Mouse (Mus musculus) forebrain, embryonic 15.5 days (tissue): ENCODE results near the gene Id1. TPM values are rescaled to one million over a fixed set of nuclear protein-coding genes. Genes with fewer than 3 reads are reported as not detected.

Experiments used
- ATAC-seq: fragments of 200-750 bp; cut with Nextera tagmentation; replicated peaks from 2 replicates; pipeline ENCODE4 v1.8.0; 2017; ENCODE audit warnings: mild to moderate bottlenecking, moderate TSS enrichment, moderate library complexity
- H3K27ac ChIP-seq: fragments of 300-500 bp; sonication (generic); replicated peaks from 2 replicates; pipeline ENCODE4 v1.5.1; 2015; ENCODE audit warnings: mild to moderate bottlenecking, inconsistent platforms
- H3K27me3 ChIP-seq: fragments of 300-500 bp; sonication (generic); 2 replicates; pipeline ENCODE4 v1.6.1; 2015; ENCODE audit warnings: inconsistent platforms
- H3K36me3 ChIP-seq: fragments of 300-500 bp; sonication (generic); 2 replicates; pipeline ENCODE4 v1.6.1; 2015; ENCODE audit warnings: mild to moderate bottlenecking, inconsistent platforms
- H3K4me1 ChIP-seq: fragments of 300-500 bp; sonication (generic); 2 replicates; pipeline ENCODE4 v1.6.1; 2015; ENCODE audit warnings: inconsistent platforms
- H3K4me2 ChIP-seq: fragments of 300-500 bp; sonication (generic); replicated peaks from 2 replicates; pipeline ENCODE4 v1.6.1; 2015; ENCODE audit warnings: mild to moderate bottlenecking, inconsistent platforms
- H3K4me3 ChIP-seq: fragments of 300-500 bp; sonication (generic); 2 replicates; pipeline ENCODE4 v1.5.1; 2015; ENCODE audit warnings: mild to moderate bottlenecking, inconsistent platforms
- H3K9ac ChIP-seq: fragments of 300-500 bp; sonication (generic); replicated peaks from 2 replicates; pipeline ENCODE4 v1.6.1; 2015; ENCODE audit warnings: mild to moderate bottlenecking, inconsistent platforms
- H3K9me3 ChIP-seq: fragments of 300-500 bp; sonication (generic); 2 replicates; pipeline ENCODE4 v1.6.1; 2016; ENCODE audit warnings: inconsistent platforms
- WGBS: fragments of 180-500 bp; shearing (Covaris S2); methylation state at CpG from one replicate; pipeline ENCODE4 v1.1.7; 2015; ENCODE audit warnings: mixed read lengths; 5-methylcytosine and 5-hydroxymethylcytosine counted together
- microRNA-seq: library from miRNA; unstranded; fragments of <30 nt; microRNA quantifications from one replicate; pipeline ENCODE4, GENCODE M21; 2016
- polyA plus RNA-seq: library from polyadenylated mRNA; unstranded; fragments of >200 nt; fragmentation: Nextera tagmentation; extraction: Ambion mirVana; gene quantifications from 2 replicates; pipeline ENCODE4 v1.2.1, GENCODE M21; 2015

The Id1 gene
- polyA plus RNA-seq, 1 experiment from 2014 or later, result 32.0 TPM

- Histone ChIP-seq H3K9ac (no peak overlapping the region), H3K27me3 (no peaks in the 10 kb centered on the region), H3K27ac (no peak overlapping the region), H3K9me3 (no peaks in the 10 kb centered on the region), H3K4me3 (no peak overlapping the region), H3K4me1 (0 out of 2 replicates have a peak, but pooled peaks cover 4% of the 10 kb centered on the region), H3K36me3 (peaks cover 13% of the 10 kb centered on the region), H3K4me2 (no peak overlapping the region)
- WGBS, result 79% methylated on average over 2 of the region's 2 CpGs
- no peak for ATAC-seq
Observed at GRCm38 (mm10) chr2:152776435-152776834, 40.4 kb downstream of the Id1 start.

- Histone ChIP-seq H3K4me3 (no peak overlapping the region), H3K27me3 (no peaks in the 10 kb centered on the region), H3K9me3 (no peaks in the 10 kb centered on the region), H3K4me1 (0 out of 2 replicates have a peak, but pooled peaks cover 4% of the 10 kb centered on the region), H3K4me2 (no peak overlapping the region), H3K9ac (no peak overlapping the region), H3K36me3 (peaks cover 19% of the 10 kb centered on the region), H3K27ac (no peak overlapping the region)
- WGBS, result 91% methylated on average over 3 of the region's 3 CpGs
- no peak for ATAC-seq
Observed at GRCm38 (mm10) chr2:152777081-152777480, 41.0 kb downstream of the Id1 start.

- Histone ChIP-seq H3K27me3 (no peaks in the 10 kb centered on the region), H3K4me3 (no peak overlapping the region), H3K36me3 (peaks cover 19% of the 10 kb centered on the region), H3K9ac (no peak overlapping the region), H3K27ac (no peak overlapping the region), H3K4me2 (no peak overlapping the region), H3K9me3 (no peaks in the 10 kb centered on the region), H3K4me1 (0 out of 2 replicates have a peak, but pooled peaks cover 4% of the 10 kb centered on the region)
- no peak for ATAC-seq
- WGBS, result 96% methylated on average over 2 of the region's 2 CpGs
Observed at GRCm38 (mm10) chr2:152780466-152780865, 44.4 kb downstream of the Id1 start.

DNA sequence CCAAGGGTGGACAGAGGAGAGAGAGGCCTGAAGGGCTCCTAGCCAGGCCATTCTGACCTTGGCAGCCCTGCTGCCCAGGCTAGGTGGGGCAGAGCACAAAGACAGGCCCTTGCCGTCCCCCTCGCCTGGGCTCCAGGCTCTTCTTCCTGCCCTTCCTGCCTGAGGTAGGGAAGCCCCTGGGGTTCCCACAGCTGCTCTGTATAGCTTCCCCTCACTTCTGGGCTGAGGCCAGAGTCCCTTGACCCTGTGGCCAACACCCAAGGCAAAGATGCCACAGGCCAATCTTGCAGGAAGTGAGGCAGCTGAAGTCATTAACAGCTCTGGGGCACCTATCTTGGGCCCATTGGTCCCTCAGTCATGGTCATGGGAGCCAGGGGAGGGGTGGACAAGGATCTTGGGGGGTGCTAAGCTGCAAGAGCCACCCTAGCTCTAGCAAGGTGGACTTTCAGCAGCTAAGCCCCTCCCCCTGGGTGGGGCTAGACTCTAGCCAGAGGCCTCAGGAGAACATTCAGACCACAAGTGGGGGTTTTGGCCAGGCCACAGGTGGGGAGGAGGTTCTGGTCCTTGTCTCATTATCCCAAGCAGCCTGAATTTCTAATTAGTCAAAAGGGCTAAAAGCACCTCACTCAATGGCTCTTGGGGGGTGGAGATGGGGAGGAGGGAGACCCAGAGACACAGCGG lies 45.1 kb downstream of the Id1 start:
- Histone ChIP-seq H3K36me3 (peaks cover 19% of the 10 kb centered on the region), H3K9me3 (no peaks in the 10 kb centered on the region), H3K27ac (no peak overlapping the region), H3K9ac (no peak overlapping the region), H3K4me1 (0 out of 2 replicates have a peak, but pooled peaks cover 3% of the 10 kb centered on the region), H3K27me3 (no peaks in the 10 kb centered on the region), H3K4me3 (no peak overlapping the region), H3K4me2 (no peak overlapping the region)
- WGBS, result 85% methylated on average over 3 of the region's 3 CpGs
- ATAC-seq, result no peak; the same call in 1 of the 2 replicates

DNA sequence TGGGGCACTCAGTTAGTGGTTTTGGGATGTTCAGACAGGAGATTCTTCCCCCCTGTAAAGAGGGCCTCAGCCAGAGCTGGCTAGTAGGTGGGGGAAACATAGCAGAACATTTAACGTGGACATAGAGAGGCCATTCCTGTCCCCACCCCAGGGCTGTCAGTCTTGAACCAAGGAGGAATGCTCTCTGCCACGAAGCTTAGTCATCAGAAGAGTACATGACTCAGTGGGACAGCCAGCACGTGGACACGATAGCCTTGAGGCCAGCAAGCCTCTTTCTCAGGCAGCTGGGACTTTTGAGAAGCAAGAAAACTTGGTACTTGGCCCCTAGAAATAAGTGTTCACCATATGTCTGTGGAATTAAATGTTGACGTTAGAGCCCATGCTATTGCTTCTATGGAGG lies 46.6 kb downstream of the Id1 start:
- WGBS, result 83% methylated on average over 5 of the region's 5 CpGs
- Histone ChIP-seq H3K4me1 (no peaks in the 10 kb centered on the region), H3K9ac (no peak overlapping the region)

GRCm38 (mm10) chr2:152783241-152783640 lies 47.2 kb downstream of the Id1 start:
- WGBS, result 91% methylated on average over 5 of the region's 5 CpGs
- Histone ChIP-seq H3K27ac (no peak overlapping the region), H3K27me3 (no peaks in the 10 kb centered on the region), H3K9ac (no peak overlapping the region), H3K4me3 (no peak overlapping the region), H3K36me3 (peaks cover 19% of the 10 kb centered on the region), H3K4me1 (no peaks in the 10 kb centered on the region), H3K4me2 (no peak overlapping the region), H3K9me3 (no peaks in the 10 kb centered on the region)
- no peak for ATAC-seq

More for the DNA sequence above, 46.6 kb downstream of the Id1 start:
- no peak overlapping the region for H3K27ac ChIP-seq
- no peak overlapping the region for H3K4me3 ChIP-seq
- H3K4me2 ChIP-seq, result no peak overlapping the region
- H3K27me3 ChIP-seq, result no peaks in the 10 kb centered on the region
- ATAC-seq, result no peak
- no peaks in the 10 kb centered on the region for H3K9me3 ChIP-seq
- H3K36me3 ChIP-seq, result peaks cover 19% of the 10 kb centered on the region

DNA sequence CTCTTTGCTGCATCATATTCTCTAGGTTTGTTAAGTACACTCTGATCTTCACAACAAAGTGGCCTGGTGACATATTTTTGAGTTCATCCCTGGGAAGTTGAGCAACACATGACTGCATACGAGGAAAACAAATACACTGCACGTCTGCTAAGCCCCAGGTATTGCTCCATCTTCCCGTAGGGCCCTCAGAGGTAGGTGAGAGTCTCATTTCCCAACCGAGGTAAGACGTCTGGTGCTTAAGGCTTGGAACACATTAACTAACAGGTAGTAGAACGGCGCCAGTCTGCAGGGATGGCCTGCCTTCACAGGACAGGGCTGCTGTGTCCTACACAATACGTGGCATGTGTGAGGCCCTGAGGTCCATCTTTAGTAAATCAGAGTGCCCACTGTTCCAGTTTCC lies 48.6 kb downstream of the Id1 start:
- Histone ChIP-seq H3K9ac (no peak overlapping the region), H3K27ac (no peak overlapping the region), H3K9me3 (no peaks in the 10 kb centered on the region), H3K4me1 (no peaks in the 10 kb centered on the region), H3K4me2 (no peak overlapping the region), H3K36me3 (peaks cover 19% of the 10 kb centered on the region), H3K27me3 (no peaks in the 10 kb centered on the region), H3K4me3 (no peak overlapping the region)
- no peak for ATAC-seq
- WGBS, result 94% methylated on average over 8 of the region's 8 CpGs

DNA sequence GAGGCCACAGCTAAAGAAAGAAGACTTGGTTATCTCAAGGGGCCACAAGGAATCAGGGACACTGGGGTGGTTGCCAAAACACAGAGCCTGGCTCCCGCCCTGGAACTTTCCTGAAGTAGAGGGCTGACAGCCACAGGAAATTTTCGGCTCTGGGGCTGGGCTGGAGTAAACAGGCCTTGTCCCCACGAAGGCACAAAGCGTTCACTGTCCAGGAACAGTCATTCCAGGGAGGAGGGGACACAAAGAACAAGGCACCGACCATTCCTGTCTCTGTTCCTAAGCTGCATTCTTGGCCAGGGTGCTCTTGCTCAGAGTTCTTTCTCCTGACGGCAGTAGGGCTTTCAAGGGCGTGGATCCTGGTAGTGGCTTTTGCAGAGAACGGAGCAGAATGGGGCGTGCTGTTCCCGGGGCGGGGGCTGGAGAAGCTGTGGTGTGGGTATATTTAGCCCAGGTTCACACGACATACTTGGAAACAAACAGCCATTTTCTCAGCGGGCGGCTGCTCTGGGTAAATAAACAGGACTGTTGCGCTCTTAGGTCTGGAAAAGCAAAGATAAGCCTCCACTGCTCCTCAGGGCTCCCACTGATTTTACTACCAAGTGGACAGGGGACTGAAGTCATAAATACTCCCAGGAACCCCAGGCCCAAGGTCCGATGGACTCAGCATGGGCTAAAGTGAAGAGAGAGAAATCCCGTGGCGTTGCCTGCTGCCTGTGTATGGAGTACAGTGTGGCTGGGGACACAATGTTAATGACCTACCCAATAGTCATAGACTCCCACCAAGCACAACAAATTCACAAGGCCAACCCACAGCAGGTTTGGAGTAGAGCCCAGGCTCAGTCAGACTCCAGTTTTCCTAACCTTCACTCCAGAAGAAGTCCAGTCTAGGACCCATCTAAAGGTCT lies 49.6 kb downstream of the Id1 start:
- Histone ChIP-seq H3K4me3 (no peak overlapping the region), H3K4me2 (no peak overlapping the region), H3K27ac (no peak overlapping the region), H3K27me3 (no peaks in the 10 kb centered on the region), H3K9me3 (no peaks in the 10 kb centered on the region), H3K9ac (no peak overlapping the region), H3K36me3 (peaks cover 12% of the 10 kb centered on the region), H3K4me1 (no peaks in the 10 kb centered on the region)
- 73% methylated on average over 18 of the region's 18 CpGs for WGBS
- ATAC-seq, result no peak

Small RNAs within 50 kb of the gene (microRNA-seq; reads per million reads assigned to microRNA genes)
- not detected for gene Gm23802

Other genes with a start within 250 kb of the Id1 start
- not detected in 2 replicates for gene Defb22, start 246.1 kb upstream of the Id1 start, polyA plus RNA-seq
- not detected in 2 replicates for gene Defb26, start 224.6 kb upstream of the Id1 start, polyA plus RNA-seq
- gene Defb28, start 218.0 kb upstream of the Id1 start, polyA plus RNA-seq, result not detected in 2 replicates
- gene Defb29, start 196.2 kb upstream of the Id1 start, polyA plus RNA-seq, result not detected in 2 replicates
- not detected in 2 replicates for gene Gm17416, start 166.9 kb upstream of the Id1 start, polyA plus RNA-seq
- gene Defb21, start 163.5 kb upstream of the Id1 start, polyA plus RNA-seq, result not detected in 2 replicates
- not detected in 2 replicates for gene Defb19, start 155.9 kb upstream of the Id1 start, polyA plus RNA-seq
- not detected in 2 replicates for gene Defb45, start 136.9 kb upstream of the Id1 start, polyA plus RNA-seq
- gene Defb36, start 131.9 kb upstream of the Id1 start, polyA plus RNA-seq, result not detected in 2 replicates
- gene Defb25, start 113.2 kb upstream of the Id1 start, polyA plus RNA-seq, result not detected in 2 replicates
- 0.36 and 0.62 TPM in 2 replicates for gene Rem1, start 109.3 kb upstream of the Id1 start, polyA plus RNA-seq
- gene H13, start 66.8 kb upstream of the Id1 start, polyA plus RNA-seq, result 159 and 164 TPM in 2 replicates
- gene Mcts2, start 49.2 kb upstream of the Id1 start, polyA plus RNA-seq, result 33.6 and 34.4 TPM in 2 replicates
- 4.3 and 4.4 TPM in 2 replicates for gene Cox4i2, start 17.9 kb downstream of the Id1 start, polyA plus RNA-seq
- gene Bcl2l1, start 95.5 kb downstream of the Id1 start, polyA plus RNA-seq, result 179 and 183 TPM in 2 replicates
- gene Tpx2, start 111.7 kb downstream of the Id1 start, polyA plus RNA-seq, result 50.6 and 51.1 TPM in 2 replicates
- not detected in 2 replicates for gene Mylk2, start 175.1 kb downstream of the Id1 start, polyA plus RNA-seq
- gene Foxs1, start 197.0 kb downstream of the Id1 start, polyA plus RNA-seq, result 3.2 and 4.4 TPM in 2 replicates
- gene Dusp15, start 215.4 kb downstream of the Id1 start, polyA plus RNA-seq, result 7.1 and 7.3 TPM in 2 replicates
- 2.3 and 3.0 TPM in 2 replicates for gene Ttll9, start 226.2 kb downstream of the Id1 start, polyA plus RNA-seq